Mouse (Mus musculus) gastrocnemius, postnatal 14 days (tissue): ENCODE measurements around the gene Kcnk10. TPM values are rescaled to one million over a fixed set of nuclear protein-coding genes. Genes with fewer than 3 reads are reported as not detected.

Source experiments
- DNase-seq: peaks from one replicate; pipeline ENCODE4 v3.0.0; 2021; ENCODE audit warnings: mixed read lengths
- intact Hi-C: fragments of 180-260 bp; cut with DNase I; formaldehyde crosslinking; loops from one replicate; pipeline ENCODE4 v1.15.1; 2025; ENCODE audit warnings: low total_unique reads
- total RNA-seq, 2 experiments: library from RNA; stranded (reverse); gene quantifications; 2 replicates each; pipeline ENCODE4 v1.2.3; 2021

Kcnk10 gene
- total RNA-seq, 2 experiments from 2014 or later: 0.07 TPM; not detected in 1

DNA sequence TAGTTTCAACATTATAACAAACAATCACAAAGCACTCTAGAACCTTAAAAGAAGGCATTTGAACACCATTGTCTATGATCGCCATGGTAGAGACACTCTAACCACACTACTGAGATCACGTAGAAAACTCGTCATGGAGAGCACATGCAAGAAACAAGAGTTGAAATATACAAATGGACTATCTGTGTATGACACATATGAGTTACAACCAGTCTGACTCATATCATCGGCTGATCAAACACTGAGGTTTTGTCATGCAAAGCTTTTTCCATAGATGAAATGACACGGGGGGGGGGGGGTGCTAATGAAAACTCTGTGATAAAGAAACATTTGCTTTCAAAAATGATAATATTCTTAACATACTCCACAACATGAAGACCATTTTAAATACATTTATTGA is 133.2 kb downstream of the Kcnk10 start:
- DNase-seq: no peak
- intact Hi-C loops: no loop called here

DNA sequence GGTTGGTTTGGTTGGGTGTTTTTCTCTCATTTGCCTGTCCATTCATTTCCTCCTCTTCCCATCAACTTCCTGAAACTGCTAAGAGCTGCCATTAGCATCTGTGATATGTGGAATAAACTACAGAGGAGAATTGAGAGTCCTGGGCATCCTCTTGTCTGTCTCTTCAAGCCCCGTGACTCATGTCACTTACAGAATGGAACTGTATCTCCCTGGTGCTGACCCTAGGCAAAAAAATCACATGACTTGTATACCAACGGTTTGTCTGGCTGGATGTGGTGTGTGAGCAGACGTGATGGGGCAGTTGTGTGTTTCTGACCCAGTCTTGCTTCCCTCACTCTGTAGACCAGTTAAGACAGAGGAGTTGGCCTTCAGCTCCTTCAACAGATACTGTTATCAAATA is 134.4 kb downstream of the Kcnk10 start:
- DNase-seq: no peak
- intact Hi-C loops: no loop called here

DNA sequence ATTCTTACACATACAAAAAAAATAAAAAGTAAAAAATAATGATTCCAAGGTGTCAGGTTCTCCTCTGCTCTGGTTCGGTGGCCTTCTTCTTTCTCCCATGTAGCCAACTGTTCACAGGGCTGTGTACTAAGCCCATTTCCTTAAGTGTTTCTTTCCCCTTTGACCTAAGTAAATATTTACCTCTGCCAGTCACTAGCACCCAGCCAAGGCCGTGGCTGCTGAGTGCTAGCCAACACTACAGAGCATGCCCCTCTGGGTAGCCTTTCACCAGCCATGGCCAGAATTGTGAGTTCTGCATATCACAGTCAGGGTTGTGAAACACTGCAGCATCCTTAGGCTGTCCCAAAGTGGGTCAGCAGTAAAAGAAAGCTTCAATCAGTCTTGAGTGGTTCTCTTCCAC is 140.0 kb downstream of the Kcnk10 start:
- intact Hi-C loops: no loop called here
- DNase-seq: no peak

DNA sequence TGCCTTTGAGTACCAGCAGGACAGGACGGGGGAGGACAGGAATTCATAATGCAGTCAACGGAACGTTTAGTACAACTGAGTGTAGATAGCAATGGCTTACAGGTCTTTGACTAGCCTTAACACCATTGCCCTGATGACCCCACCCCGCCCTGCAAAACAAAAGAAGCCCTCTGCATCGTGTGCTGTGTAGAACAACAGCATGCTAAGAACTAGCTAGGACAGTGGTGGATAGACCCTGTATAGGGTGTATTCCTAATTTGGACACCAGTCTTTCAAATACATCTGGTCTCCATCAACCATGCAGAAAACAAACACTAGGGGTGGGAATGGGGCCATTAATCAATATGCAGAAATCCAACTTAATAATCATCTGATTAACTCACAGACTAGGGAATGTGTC is 147.4 kb downstream of the Kcnk10 start:
- DNase-seq: no peak
- intact Hi-C loops: no loop called here

- DNase-seq: no peak
- intact Hi-C loops: no loop called here
These were observed 156.8 kb downstream of the Kcnk10 start for GRCm38 (mm10) chr12:98421340-98421739.

GRCm38 (mm10) chr12:98419849-98420248 is 158.3 kb downstream of the Kcnk10 start:
- no peak for DNase-seq
- intact Hi-C loops: no loop called here

GRCm38 (mm10) chr12:98409580-98409979 is 168.5 kb downstream of the Kcnk10 start:
- DNase-seq: no peak
- intact Hi-C loops: no loop called here

- intact Hi-C loops: no loop called here
- DNase-seq: no peak
These were observed 171.5 kb downstream of the Kcnk10 start for GRCm38 (mm10) chr12:98406598-98406997.

GRCm38 (mm10) chr12:98406076-98406475 is 172.0 kb downstream of the Kcnk10 start:
- intact Hi-C loops: no loop called here
- no peak for DNase-seq

- intact Hi-C loops: no loop called here
- no peak for DNase-seq
These were observed 181.5 kb downstream of the Kcnk10 start for GRCm38 (mm10) chr12:98396586-98396985.

GRCm38 (mm10) chr12:98394115-98394514 is 184.0 kb downstream of the Kcnk10 start:
- DNase-seq: no peak
- intact Hi-C loops: no loop called here

GRCm38 (mm10) chr12:98391347-98391746 is 186.8 kb downstream of the Kcnk10 start:
- intact Hi-C loops: no loop called here
- no peak for DNase-seq

DNA sequence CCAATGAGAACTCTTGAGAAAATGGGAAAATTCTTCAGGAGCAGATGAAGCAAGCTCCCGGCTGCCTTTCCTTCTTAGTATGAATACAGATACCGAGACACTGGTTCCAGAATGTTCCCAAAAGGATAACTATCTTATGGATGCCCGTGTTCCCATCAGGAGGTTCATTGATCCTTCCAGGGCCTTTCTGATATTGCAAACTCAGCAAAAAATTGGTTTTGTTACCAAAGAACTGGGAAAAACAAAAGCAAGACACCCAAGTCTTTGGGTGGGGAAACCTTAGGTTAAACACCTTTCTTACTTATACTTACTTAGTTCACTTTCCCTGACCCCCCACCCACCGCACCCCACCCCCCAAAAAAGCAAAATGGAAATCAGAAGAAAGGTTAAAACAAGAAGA is 188.5 kb downstream of the Kcnk10 start:
- intact Hi-C loops: no loop called here
- no peak for DNase-seq

Other genes with a start within 250 kb of the Kcnk10 start
- 1 to 10 TPM; 3.4 to 3.8 TPM for gene Spata7, start 49.8 kb upstream of the Kcnk10 start, total RNA-seq
- gene Ptpn21, start 159.1 kb upstream of the Kcnk10 start, total RNA-seq: 10 to 100 TPM; 20.4 to 28.1 TPM
- gene Zc3h14, start 168.7 kb upstream of the Kcnk10 start, total RNA-seq: 10 to 100 TPM; 39.7 to 41.8 TPM